Mouse (Mus musculus): ENCODE results near the gene Gm4353.

Gm4353 gene

DNA sequence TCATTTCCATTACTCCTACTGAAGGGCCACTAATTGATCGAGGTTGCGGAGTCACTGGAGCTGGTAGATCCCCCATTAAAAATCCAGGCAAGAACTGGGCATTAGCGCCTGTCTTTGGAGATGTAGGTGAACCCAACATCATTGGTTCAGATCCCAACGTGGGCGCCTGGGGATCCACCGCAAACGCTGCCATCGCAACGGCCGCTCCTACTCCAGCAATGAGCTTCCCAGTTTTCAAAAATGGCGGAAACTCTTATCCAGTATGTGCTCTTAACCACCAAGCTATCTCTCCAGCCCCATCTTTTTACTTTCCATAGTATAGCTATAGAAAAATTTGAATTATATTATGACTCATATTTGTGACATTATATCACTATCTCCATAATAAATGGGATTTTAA lies at the start of gene Gm4353:
Gene Gm4353, minus strand, starts transcription at position 270 of the 400 bp plus-strand sequence.
- ATAC-seq (ENCODE audit: low TSS enrichment): 0 out of 2 replicates have a peak, but pooled peaks have one; percentile 62

DNA sequence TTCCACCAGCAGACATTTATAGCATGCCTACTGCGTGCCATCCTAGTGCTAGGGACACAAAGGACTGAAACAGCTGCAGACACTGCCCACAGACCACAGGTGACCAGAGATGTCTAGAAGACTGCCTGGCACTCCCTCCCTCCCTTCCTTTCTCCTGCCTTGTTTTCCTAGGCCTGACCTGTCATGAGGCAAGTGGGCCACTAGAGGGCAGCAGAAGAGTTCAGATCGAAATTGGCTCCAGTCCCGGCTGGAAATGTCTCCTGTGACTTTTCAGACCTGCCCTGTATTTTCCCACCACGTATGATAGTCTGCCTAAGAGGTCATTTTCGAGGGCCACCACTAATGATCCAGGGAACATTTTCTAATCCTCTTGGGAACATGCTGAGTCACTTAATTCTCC lies 47.6 kb upstream of the Gm4353 start:
- peak; percentile 38; the same call in 1 of the 2 replicates for ATAC-seq (ENCODE audit: low TSS enrichment)

DNA sequence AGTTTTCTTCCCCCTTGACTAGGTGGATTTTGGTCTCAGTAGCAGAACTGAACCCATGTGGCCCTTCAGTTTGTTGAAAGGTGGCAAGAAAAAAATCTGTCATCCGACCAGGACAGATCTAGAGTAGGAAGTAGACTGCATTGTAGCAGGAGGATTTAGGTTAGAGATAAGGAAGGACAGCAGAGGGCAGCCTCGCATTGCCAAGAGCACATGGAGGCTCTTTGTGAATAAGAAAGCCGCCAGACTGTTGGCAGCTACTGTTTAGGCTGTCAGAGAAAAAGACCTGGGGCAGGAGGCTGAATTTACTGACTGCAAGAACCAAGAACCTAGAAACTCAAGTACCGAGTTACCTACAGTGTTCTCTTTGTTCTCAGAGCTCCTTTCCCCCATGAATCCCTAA lies 47.0 kb upstream of the Gm4353 start:
- ATAC-seq (ENCODE audit: low TSS enrichment): peak; percentile 45

DNA sequence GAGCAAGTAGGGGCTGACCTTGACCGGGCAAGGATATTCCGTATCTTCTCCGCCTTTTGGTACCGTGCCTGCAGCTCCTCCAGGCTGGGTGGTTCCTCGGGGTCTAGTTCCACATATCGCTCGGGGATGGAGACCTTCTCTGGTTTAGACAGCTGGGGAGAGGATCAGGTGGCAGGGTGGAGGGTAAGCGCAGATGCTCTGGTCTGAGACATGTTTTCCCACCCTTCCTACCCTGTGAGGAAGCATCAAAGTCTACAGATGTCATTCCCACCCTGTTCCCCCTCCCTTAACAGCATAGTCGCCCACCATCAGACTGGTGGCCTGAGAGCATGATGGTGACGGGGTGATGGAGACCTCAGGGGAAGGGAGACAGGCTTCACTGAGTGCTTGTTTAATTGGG lies 44.9 kb upstream of the Gm4353 start:
- no peak for ATAC-seq (ENCODE audit: low TSS enrichment)

DNA sequence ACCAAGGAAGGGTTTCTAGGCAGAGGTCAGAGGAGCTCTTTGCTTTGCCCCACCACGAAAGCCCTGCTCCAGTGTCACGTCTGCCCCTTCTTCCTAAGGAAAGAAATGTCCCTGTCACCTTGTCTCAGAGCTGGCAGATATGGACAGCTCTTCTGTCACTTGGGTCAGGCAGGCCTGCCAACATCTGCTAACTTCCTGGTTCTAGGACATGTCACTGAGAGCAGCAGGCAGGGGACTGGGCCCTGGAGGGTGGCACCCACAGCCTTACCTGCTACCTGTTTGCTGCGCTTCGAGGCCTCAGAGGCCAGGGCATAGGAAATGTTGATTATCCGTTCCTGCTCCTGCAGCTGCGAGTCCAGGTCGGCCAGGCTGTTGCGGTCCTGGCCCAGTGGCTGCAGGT lies 43.9 kb upstream of the Gm4353 start:
- no peak for ATAC-seq (ENCODE audit: low TSS enrichment)

DNA sequence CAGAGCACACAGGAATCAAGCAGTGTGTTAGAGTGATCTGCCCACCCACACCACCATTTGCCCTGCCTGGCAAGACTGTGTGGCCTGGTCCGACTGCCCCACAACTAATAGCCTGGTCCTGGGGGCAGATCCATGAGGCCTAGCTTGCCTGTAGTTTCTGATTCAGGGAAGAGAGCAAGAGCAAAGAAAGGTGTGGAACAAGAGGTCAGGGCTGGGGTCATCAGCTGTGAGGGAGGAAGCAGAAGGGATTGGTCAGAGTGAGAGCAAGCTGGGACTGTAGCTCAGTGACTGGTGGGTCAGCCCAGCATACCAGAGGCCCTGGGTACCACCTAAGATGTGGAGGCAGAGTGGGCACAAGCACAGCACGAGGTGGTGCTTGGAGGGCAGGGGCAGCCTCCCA lies 42.6 kb upstream of the Gm4353 start:
- no peak for ATAC-seq (ENCODE audit: low TSS enrichment)

DNA sequence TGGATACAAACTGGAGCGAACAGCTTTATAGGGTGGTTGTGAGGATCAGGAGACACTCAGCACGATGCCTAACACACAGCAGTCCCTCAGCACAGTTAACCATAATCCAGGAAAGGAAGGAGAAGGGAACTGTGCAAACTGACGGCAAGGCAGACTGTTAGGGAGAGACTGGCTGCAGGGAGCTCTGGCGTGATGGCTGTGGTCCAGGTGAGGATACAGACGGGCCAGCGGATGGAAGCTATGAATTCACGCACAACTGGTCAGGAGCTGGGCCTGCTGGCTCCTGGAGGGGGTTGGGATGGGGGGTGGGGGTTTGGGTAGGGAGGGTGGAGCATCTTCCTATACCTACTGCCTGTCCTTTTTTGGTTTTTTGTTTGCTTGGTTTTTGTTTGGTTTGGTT lies 41.2 kb upstream of the Gm4353 start:
- ATAC-seq (ENCODE audit: low TSS enrichment): no peak

DNA sequence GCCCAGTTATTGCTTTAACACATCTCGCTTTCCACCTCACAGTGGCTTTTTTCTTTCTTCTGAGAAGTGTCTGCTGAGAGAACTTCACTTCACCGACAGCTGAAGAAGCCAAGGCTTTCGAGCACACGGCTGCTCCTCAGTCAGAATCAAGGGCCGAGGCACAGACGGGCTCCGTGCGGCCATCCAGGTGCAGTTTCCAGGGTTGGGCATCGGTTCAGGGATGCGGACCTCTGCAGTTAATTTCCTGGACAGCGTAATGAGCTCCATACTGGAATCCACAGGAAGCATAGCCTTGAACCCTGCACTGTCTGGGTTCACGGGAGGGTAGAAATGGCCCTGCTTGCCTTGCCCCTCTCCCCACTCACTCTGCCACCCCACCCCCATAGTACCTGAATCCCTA lies 39.6 kb upstream of the Gm4353 start:
- peak; percentile 42; the same call in 1 of the 2 replicates for ATAC-seq (ENCODE audit: low TSS enrichment)

DNA sequence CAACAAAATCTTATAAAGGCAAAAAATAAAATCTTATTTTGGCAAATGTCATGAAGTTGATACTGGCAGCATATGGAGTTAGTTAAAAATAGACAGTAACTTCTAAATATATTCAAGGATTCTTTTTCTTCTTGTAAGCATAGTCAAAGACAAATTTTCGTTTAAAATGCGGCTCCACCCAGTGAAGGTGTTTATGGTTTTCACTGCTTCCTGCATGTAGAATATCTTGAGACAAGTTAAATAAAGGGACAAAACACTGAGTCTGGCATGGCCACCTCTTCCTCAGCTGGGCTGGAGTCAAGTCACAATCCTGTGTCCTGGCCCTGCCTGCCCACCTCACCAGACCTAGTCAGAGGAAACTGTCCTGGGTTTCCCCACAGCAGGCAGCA lies 39.2 kb upstream of the Gm4353 start:
- ATAC-seq (ENCODE audit: low TSS enrichment): peak; percentile 54

DNA sequence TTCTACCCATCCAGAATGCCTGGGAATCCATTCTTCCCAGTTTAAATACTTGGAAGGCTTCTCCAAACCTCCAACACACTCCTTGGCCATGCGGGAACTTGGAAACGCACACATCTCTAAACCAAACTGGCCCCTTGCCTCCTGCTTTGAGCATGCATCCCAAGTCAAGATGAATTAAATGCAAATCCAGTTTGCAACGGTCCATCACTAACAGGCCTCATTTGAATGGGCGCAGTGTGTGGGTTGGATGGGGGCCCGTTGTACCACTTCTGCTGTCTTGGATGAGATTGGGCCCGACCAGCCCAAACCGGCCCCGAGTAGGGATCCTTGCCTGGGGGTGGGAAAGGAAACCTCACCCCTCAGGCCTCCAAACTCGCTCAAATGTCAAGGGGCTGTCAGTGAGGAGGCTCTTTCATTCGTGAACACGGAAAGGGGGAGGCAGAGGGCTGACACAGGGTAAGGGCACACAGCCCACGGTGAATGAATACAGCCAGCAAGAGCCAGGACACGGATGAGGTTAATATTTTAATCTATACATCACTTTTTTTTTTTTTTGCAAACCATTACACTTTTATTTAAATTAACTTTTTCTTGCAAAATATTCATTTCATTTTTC lies 38.7 kb upstream of the Gm4353 start:
- ATAC-seq (ENCODE audit: low TSS enrichment): peak; percentile 56

DNA sequence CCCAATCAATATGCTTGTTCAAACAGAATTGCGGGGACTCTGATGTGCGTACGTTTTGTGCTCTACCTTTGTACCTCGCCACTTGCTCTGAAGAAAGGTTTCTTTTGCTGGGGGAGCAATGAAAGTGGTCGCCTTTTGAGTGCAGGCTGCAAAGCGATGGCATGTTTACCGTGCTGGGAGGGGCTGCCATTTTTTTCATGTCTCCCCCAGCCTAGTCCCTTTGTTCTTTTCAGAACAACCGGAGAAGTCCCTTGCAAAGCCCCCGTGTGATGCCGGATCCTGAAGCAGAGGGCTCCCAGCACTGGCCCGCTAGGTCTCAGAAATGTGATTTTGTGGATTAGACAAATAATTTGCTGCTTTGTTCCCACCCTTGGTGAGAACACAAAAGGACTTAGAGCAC lies 36.8 kb upstream of the Gm4353 start:
- no peak for ATAC-seq (ENCODE audit: low TSS enrichment)

DNA sequence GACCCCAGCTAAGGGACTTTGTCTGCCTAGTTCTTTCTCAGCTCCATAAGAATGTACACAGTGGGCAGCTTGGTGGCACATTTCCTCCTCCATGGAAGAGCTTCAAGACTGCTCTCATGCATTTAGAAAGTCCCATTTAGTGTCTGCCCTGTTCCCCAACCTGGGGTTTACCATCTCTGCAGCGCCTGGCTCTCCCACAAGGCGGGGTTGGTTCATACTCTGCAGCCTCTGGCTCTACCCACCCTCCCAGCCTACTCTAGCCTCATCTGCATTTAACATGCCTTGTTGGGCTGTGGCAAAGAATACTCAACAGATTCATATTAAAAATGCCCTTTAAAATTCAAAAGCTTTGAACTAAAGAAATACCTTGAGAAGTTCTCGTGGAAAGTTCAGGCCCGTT lies 36.3 kb upstream of the Gm4353 start:
- no peak for ATAC-seq (ENCODE audit: low TSS enrichment)

DNA sequence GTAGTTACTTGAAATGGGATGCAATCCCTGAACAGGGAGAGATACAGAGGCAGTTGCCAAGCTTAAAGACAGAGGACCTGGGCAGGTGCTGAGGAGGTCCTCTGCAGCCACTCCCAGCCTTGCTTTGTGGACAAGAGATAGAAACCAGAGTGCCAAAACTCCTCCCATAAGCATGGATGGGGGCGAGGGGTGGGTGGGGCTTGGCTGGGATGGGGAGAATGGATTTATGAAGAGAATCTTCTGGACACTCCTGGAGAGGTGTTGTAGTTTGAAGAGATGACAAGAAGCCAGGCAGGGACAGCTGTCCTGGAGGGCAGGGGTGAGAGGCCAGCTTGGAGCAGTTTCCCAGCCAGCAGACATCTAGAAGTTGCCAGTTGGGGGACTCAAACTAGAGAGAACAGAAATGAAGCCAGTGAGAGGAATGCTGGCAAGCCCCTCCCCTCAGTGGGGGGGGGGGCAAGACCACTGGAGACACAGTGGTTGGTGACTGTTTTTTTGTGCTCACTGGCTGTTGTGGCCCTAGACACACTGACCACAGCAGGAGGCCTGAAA lies 34.9 kb upstream of the Gm4353 start:
- no peak for ATAC-seq (ENCODE audit: low TSS enrichment)

DNA sequence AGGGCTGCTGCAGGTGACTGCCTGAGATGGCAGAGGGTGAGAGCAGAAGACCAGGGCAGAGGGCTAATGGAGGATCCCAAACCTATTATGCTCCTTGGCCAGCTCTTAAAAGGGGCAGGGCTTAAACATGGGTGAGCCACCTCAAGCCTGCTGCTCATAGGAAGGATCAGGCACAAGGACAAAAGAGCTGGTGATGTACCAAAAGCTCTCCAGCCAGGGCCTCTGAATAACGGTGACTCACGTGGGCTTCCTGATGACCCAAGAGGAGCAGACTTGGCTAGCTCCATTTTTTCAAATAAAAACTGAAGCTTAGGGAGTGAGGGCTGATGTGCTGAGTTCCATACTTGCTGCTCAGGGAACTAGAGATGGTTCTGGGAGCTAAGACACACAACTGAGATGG lies 31.6 kb upstream of the Gm4353 start:
- ATAC-seq (ENCODE audit: low TSS enrichment): no peak

DNA sequence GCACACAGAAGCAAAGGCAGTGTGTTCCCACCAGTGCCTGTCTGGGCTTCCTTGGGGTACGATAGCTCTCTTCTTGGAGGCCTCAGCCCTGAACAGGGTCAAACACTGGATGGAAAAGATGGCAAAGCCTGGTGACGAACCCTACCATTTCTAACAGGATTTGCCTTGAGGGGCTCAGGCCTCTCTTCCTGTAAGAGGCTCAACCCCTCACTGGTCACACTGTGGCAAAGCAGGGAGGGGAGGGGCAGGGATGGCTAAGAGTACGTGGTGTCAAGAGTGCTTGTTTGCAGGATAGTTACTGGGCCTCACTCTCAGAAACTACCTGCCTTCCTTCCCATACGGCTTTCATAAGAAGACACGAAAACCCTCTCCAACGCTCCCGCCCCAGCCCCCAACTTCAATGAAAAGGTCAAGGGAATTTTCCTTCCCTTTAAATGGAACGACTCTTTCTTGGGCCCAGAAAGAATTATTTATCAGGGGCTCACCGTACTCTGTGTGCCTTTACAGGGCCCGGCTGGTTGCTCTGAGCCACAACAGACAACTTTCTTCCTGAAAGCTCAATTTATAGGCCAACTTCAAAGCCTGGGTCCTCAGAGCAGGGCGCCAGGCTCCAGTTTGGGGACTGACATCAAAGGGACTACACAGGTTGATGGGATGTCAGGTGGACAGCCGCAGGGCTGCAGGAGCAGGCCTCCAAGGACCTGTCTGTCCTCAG lies 30.9 kb upstream of the Gm4353 start:
- no peak for ATAC-seq (ENCODE audit: low TSS enrichment)

DNA sequence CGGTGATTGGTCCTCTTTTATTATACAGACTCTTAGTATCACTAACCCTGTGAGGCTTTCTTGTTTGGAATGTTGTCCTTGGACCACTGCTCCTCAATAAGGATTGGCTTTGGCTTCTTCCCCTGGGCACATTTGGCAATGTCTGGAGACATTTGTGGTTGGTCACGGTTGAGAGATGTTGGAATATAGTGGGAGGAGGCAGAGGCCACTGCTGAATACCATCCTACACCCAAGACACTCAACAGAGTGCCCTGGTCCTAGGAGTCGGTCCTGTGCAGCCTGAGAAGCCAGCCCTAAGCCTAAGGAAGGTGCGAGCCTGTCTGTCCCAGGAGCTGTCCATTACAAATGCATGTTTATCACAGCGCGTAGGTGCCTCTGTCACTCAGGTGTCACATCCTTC lies 27.1 kb upstream of the Gm4353 start:
- ATAC-seq (ENCODE audit: low TSS enrichment): no peak

DNA sequence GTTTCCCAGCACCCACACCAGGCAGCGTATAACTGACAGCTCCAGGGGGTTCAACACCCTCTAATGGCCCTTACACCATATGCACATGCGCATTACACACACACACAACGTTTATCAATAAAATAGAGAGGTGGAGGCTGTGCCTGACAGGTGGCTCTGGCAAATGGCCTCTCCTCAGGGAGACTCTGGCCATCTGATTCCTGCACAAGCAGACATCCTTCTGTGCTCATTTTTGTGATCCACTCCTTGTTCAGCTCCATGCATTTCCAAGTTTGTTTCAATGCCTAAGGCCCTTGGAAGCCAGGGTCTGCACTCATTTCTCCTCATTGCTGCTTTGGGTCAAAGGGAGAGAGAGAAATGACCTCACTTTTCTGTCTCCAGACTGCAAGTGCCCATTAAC lies 26.2 kb upstream of the Gm4353 start:
- ATAC-seq (ENCODE audit: low TSS enrichment): no peak

DNA sequence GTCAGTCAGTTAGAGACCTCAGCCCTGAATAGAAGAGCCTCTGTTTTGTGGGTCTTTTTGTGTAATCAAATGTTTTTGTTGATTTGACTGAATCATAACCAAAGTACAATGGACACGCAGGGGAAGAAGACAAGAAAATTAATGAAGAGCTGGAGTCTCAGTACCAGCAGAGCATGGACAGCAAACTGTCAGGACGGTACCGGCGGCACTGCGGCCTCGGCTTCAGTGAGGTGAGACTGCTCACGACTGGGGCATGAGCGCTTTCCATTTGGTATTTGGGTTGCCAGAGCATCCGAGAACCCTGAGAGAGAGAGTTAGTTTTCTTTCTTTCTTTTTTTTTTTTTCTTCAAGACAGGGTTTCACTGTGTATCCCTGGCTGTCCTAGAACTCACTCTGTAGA lies 18.7 kb upstream of the Gm4353 start:
- ATAC-seq (ENCODE audit: low TSS enrichment): no peak

DNA sequence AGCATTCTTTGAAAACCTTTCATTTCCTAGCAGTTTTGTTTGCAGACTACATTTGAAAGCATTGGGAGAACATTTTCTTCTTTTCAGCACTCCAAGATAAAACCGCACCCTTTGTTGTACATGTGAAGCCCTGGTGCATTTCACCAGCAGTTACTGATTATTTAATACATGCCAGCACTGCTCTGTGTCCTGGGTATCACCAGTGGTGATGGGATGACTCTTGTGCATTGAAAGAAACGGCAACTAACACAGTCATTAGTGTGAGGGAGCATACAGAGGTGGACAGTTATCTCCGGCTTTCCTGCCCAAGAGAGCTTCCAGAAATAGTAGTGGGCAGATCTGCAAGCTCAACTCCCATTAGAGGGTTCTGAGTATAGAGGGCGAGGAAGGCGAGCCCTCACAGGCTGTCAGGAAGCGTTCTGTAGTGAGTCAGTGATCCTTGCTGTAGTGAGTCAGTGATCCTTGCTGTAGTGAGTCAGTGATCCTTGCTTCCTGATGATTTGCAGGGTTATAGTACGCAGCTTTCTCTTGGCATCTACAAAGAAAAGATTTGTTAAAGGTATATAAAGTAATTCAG lies 15.6 kb upstream of the Gm4353 start:
- peak; percentile 27; the same call in 1 of the 2 replicates for ATAC-seq (ENCODE audit: low TSS enrichment)

DNA sequence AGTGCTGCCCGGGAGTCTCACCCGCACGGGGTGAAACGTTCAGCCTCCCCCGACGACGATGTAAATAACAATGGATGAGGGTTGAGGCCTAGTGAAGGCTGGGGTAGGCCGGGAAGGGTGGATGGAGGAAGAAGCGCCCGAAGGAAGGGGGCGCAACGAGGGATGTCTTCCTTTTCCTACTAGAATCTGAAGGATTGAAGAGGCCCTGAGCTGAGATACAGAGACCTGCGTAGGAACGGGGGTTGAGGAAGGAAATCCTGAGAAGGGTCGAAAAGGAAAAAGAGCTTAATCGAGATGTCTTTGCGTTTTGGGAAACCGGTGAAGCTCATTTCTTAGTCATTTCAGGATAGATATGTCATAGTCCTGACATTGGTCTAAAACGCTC lies 9.0 kb upstream of the Gm4353 start:
- peak; percentile 87 for ATAC-seq (ENCODE audit: low TSS enrichment)

DNA sequence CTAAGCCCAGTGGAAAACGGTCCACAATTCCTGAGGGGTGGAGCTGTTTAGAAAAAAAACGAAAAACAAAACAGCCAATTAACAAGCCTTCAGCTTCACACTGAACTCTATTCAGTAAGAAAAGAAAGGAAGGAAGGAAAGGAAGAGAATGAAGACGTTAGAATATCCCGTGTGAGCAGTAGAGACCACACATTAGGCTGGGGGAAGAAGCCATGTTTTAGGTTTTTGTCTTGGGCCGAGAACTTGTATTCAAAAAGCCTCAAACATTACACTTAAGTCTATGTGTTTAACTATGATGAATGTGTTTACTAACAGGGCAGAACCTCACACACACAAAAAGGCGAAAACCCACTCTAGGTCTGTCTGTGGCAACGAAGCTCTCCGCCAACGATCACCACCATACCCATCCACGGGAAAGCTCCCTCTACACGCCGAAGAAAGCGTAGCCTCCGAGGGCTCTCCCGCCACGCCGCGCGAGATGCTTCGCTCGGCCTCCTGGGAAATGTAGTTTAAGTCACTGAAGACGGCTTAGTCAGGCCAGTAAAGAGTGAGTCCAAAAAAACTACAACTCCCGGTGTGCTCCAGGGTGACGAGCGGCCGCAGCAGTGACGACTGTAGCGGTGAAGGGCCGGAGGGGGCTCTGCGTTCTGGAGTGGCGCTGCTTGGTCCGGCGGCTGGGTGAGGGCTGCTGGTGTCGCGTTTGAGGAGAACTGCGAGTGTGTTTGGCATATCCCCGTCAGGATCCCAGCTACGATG lies 8.5 kb upstream of the Gm4353 start:
- peak; percentile 99 for ATAC-seq (ENCODE audit: low TSS enrichment)

DNA sequence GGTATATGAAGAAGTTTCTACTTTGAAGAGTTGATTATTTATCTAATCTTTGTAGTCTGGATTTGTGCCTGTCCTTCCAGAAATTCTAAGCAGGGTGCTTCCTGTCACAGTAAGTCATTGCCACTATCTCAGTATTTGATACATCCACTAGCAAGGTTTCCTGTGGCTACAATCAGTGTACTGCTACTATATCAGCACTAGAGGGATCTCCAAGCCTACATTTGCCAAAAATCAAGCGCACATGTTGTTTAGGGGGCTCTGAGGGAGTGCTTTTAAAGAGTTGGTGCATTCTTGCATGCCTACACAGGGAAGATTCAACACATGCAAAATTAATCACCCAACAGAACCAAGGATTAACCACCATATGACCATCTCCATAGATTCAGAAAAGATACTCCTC lies 23.7 kb downstream of the Gm4353 start:
- ATAC-seq (ENCODE audit: low TSS enrichment): no peak
